9 mouse cellular contexts compared by ENCODE assay signal in genomic region chr1:169747902-169748301, GRCm38 (mm10). TPM values are rescaled to one million over a fixed set of nuclear protein-coding genes. Genes with fewer than 3 reads are reported as not detected.
DNase-seq lines count a peak whose midpoint lies in the region; ATAC-seq and TF ChIP-seq lines count a peak whose summit lies in the region.
"Had no signal": no experiment of that assay in that cellular context is flagged by ENCODE, and none has a peak within 500 bp of the region (broad histone marks: within the 10 kb centered on the region; RNA-seq: fewer than 3 reads in every experiment).

No protein-coding gene starts in this region.

- no peak for TF ChIP-seq CTCF in cerebellum, adult 2 months (IDR thresholded peaks at IDR 0.05; ENCODE audit: borderline replicate concordance, insufficient read depth, low read depth, low read length)
- TF ChIP-seq CTCF in liver, postnatal 0 days (IDR thresholded peaks at IDR 0.05; ENCODE audit: low read depth) = no peak
- TF ChIP-seq CTCF in intestine, postnatal 0 days (IDR thresholded peaks at IDR 0.05; ENCODE audit: low read depth) = no peak
- no peak for TF ChIP-seq CTCF in olfactory bulb, adult 2 months (IDR thresholded peaks at IDR 0.05; ENCODE audit: insufficient read depth, low read depth, low read length)

- peak overlapping the region; percentile 72 for H3K4me3 ChIP-seq in cerebellum, adult 2 months (replicated peaks; ENCODE audit: insufficient read depth, low read depth, low read length)
- no peak overlapping the region for H3K4me3 ChIP-seq in liver, postnatal 0 days (ENCODE audit: low read depth, low read length)
- no peak overlapping the region for H3K4me3 ChIP-seq in liver, embryonic 12.5 days
- H3K4me3 ChIP-seq in intestine, postnatal 0 days (ENCODE audit: low read depth, low read length) = peak overlapping the region; percentile 34
- H3K4me3 ChIP-seq in olfactory bulb, adult 2 months (ENCODE audit: insufficient read depth, low read depth, low read length) = no peak overlapping the region

- no peaks in the 10 kb centered on the region for H3K36me3 ChIP-seq in liver, postnatal 0 days (replicated peaks; ENCODE audit: insufficient read depth, low read length)
- no peaks in the 10 kb centered on the region for H3K36me3 ChIP-seq in liver, embryonic 12.5 days
- no peaks in the 10 kb centered on the region for H3K36me3 ChIP-seq in intestine, postnatal 0 days (ENCODE audit: control insufficient read depth, insufficient read depth)

- no peaks in the 10 kb centered on the region for H3K4me1 ChIP-seq in cerebellum, adult 2 months (ENCODE audit: control insufficient read depth, insufficient read depth, low read length)
- H3K4me1 ChIP-seq in liver, postnatal 0 days (ENCODE audit: insufficient read depth) = no peaks in the 10 kb centered on the region
- no peaks in the 10 kb centered on the region for H3K4me1 ChIP-seq in liver, embryonic 12.5 days
- H3K4me1 ChIP-seq in intestine, postnatal 0 days (replicated peaks; ENCODE audit: control insufficient read depth, insufficient read depth, low read length) = no peaks in the 10 kb centered on the region
- H3K4me1 ChIP-seq in olfactory bulb, adult 2 months (ENCODE audit: control insufficient read depth, insufficient read depth, low read length) = peaks cover 2% of the 10 kb centered on the region; the same call in 1 of the 2 replicates

- H3K9ac ChIP-seq in liver, postnatal 0 days (replicated peaks) = no peak overlapping the region
- no peak overlapping the region for H3K9ac ChIP-seq in liver, embryonic 12.5 days
- H3K9ac ChIP-seq in intestine, postnatal 0 days (ENCODE audit: low read depth, low read length) = no peak overlapping the region

- no peak for TF ChIP-seq EP300 in liver, postnatal 0 days (IDR thresholded peaks at IDR 0.05; ENCODE audit: low read depth)

- H3K27ac ChIP-seq in cerebellum, adult 2 months (ENCODE audit: insufficient read depth, low read length) = no peak overlapping the region; the same call in 1 of the 2 replicates
- H3K27ac ChIP-seq in liver, postnatal 0 days (ENCODE audit: low read depth) = no peak overlapping the region
- no peak overlapping the region for H3K27ac ChIP-seq in liver, embryonic 12.5 days
- no peak overlapping the region for H3K27ac ChIP-seq in intestine, postnatal 0 days (ENCODE audit: low read depth, low read length)
- H3K27ac ChIP-seq in olfactory bulb, adult 2 months (ENCODE audit: insufficient read depth, low read depth, low read length) = peak overlapping the region; percentile 97

- no peak for DNase-seq in cerebellum, adult 2 months
- no peak for DNase-seq in cerebellum, adult 8-10 months
- DNase-seq in liver, postnatal 0 days = no peak
- DNase-seq in ovary, adult 18-20 months (ENCODE audit: low spot score) = no peak
- DNase-seq in right cerebral cortex, adult 2 months (ENCODE audit: low spot score in 2 of 2) = no peak
- DNase-seq: thymus, postnatal 14 days had no signal

- 0 out of 2 replicates have a peak overlapping the region, but pooled peaks have one; percentile 51 for H3K4me2 ChIP-seq in liver, postnatal 0 days (ENCODE audit: low read depth, low read length)
- H3K4me2 ChIP-seq in liver, embryonic 12.5 days = no peak overlapping the region
- H3K4me2 ChIP-seq in intestine, postnatal 0 days (replicated peaks; ENCODE audit: low read depth) = peak overlapping the region; percentile 57

- no peak for TF ChIP-seq POLR2A in cerebellum, adult 2 months (IDR thresholded peaks at IDR 0.05; ENCODE audit: borderline replicate concordance, insufficient read depth, low read length)
- no peak for TF ChIP-seq POLR2A in olfactory bulb, adult 2 months (IDR thresholded peaks at IDR 0.05; ENCODE audit: insufficient read depth, low read depth, low read length)

- ATAC-seq in liver, postnatal 0 days = no peak
- no peak for ATAC-seq in liver, embryonic 12.5 days
- no peak for ATAC-seq in intestine, postnatal 0 days

- H3K27me3 ChIP-seq in cerebellum, adult 2 months (ENCODE audit: control insufficient read depth, insufficient read depth, low read length) = no peaks in the 10 kb centered on the region
- 0 out of 2 replicates have a peak, but pooled peaks cover 7% of the 10 kb centered on the region for H3K27me3 ChIP-seq in liver, postnatal 0 days (ENCODE audit: insufficient read depth, low read length)
- peaks cover 13% of the 10 kb centered on the region; the same call in 1 of the 2 replicates for H3K27me3 ChIP-seq in liver, embryonic 12.5 days (replicated peaks)
- H3K27me3 ChIP-seq in intestine, postnatal 0 days (replicated peaks; ENCODE audit: control insufficient read depth, insufficient read depth, low read length) = peaks cover 6% of the 10 kb centered on the region; the same call in 1 of the 2 replicates

- no peaks in the 10 kb centered on the region for H3K9me3 ChIP-seq in liver, postnatal 0 days (ENCODE audit: low read length)
- no peaks in the 10 kb centered on the region for H3K9me3 ChIP-seq in liver, embryonic 12.5 days (replicated peaks)
- H3K9me3 ChIP-seq in intestine, postnatal 0 days (ENCODE audit: control insufficient read depth) = no peaks in the 10 kb centered on the region

- WGBS in cerebellum, adult 2 months = 17% methylated on average over 6 of the region's 6 CpGs
- 38% methylated on average over 6 of the region's 6 CpGs for WGBS in liver, postnatal 0 days (ENCODE audit: insufficient replicate concordance)
- WGBS in liver, embryonic 12.5 days (ENCODE audit: insufficient replicate concordance) = 41% methylated on average over 6 of the region's 6 CpGs
- WGBS in intestine, postnatal 0 days = 39% methylated on average over 6 of the region's 6 CpGs
- 13% methylated on average over 6 of the region's 6 CpGs for WGBS in olfactory bulb, adult 2 months

RNA-seq across cellular contexts. Expression of gene Rgs4, which starts 0.5 kb away (rescaled TPM):
- polyA plus RNA-seq in cerebellum, adult 2 months (2012; rRNA removed) = 42.0 and 48.3 TPM in 2 replicates
- 0.27 and 0.35 TPM in 2 replicates for polyA plus RNA-seq in liver, postnatal 0 days (2015; fragmentation: Nextera tagmentation; extraction: Ambion mirVana)
- polyA plus RNA-seq in liver, embryonic 12.5 days (2016; fragmentation: Nextera tagmentation; extraction: Ambion mirVana) = 0.41 and 0.49 TPM in 2 replicates
- 13.8 and 13.9 TPM in 2 replicates for polyA plus RNA-seq in intestine, postnatal 0 days (2015; fragmentation: Nextera tagmentation; extraction: Ambion mirVana)
- not detected in 2 replicates for polyA plus RNA-seq in olfactory bulb, adult 2 months (2012; ENCODE audit: insufficient read depth, insufficient read length, low replicate concordance, missing spikeins)

Comparison
In these comparisons a context has a peak if more than half of its experiments do, and no peak if none do; other contexts are left out.
1. H3K4me3 ChIP-seq: peak in cerebellum, adult 2 months (single experiment) and intestine, postnatal 0 days (single experiment); none in liver, postnatal 0 days (single experiment), liver, embryonic 12.5 days (single experiment) and olfactory bulb, adult 2 months (single experiment).